Mouse (Mus musculus): ENCODE measurements at regions not wholly inside any gene's neighbourhood (a gene's known extent, or its start where the extent isn't known, plus 50 kb on each side); places are given as distances from the start of the nearest gene placed in this dataset.

- DNase-seq (ENCODE audit: extremely low spot score, low read depth, low spot score), result no peak
These were observed 1319.3 kb upstream of the Gm7489 start for GRCm38 (mm10) chr15:52565449-52565851.

DNA sequence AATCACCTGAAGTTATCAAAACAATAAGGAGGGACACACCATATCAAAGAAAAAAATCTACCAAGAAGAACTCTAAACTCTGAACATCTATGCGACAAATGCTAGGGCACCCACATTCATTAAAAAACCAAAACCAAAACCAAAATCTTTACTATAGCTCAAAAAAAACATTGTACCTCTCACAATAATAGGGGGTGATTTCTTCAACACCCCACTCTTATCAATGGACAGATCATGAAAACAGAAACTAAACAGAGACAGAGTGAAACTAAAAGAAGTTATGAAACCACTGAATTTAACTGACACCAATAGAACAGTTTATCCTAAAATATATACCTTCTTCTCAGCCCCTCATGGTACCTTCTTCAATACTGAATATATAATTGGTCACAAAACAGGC lies 1314.5 kb upstream of the Gm7489 start:
- no peak for DNase-seq (ENCODE audit: extremely low spot score, low read depth, low spot score)

DNA sequence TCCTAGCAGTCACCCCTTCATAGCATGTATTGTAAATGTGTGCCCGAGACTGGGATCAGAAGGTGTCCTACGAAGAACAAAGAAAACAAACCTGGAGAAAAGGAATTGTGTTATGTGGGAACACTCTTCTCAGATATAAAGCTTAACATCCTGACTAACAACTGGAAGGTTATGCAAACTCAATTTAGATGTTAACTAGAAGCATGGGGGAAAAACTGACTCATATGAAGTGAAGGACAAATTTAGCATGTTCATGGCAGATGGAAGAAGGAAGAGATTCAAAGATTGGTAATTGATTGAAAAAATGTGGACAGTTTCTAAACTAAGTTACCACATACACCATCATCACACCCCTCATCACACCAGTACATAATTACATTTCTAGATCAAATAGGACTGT lies 1307.1 kb upstream of the Gm7489 start:
- DNase-seq (ENCODE audit: extremely low spot score, low read depth, low spot score), result no peak

DNA sequence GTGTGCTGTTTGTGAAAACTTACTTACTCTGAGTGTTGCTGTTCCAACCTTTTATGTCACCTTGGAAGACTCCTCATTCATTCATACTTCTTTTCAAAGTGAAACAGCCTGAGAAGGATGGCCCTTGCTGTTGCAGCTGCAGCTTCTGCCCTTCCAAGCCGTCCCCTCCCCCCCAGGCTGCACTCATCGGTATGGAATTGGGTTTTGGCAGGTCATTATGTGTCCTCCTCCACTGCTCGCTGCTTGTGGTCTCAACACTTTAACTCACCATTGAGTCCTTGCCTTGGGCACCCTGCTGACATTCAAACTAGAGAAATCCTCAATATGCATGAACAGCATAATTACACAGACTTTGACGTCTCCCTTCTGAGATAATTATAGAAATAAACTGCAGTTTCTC lies 1295.3 kb upstream of the Gm7489 start:
- DNase-seq (ENCODE audit: extremely low spot score, low read depth, low spot score), result no peak

- DNase-seq (ENCODE audit: extremely low spot score, low read depth, low spot score), result no peak
These were observed 1285.2 kb upstream of the Gm7489 start for GRCm38 (mm10) chr15:52599511-52599910.

- no peak for DNase-seq (ENCODE audit: extremely low spot score, low read depth, low spot score)
These were observed 1284.7 kb upstream of the Gm7489 start for GRCm38 (mm10) chr15:52599957-52600356.

GRCm38 (mm10) chr15:52639790-52640189 lies 1244.9 kb upstream of the Gm7489 start:
- DNase-seq (ENCODE audit: extremely low spot score, low read depth, low spot score), result no peak

DNA sequence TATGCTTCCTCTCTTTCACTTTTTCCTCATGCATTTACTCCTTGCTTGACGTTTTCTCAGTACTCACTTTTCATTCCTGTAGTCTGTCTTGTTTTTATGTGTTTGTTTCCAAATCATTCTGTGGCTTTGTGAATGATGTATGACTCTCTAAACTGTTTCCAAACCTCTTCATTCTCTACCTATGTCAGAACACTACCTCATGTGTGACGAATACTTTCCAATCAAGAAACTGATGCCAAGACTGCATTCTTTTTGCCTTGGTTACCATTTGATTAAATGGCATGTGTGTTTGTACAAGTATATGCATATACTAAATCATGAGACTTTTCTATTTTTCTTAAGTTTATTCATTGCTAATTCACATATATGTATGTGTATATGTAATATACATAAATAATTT lies 1238.7 kb upstream of the Gm7489 start:
- DNase-seq (ENCODE audit: extremely low spot score, low read depth, low spot score), result no peak

- DNase-seq (ENCODE audit: extremely low spot score, low read depth, low spot score), result no peak
These were observed 1226.8 kb upstream of the Gm7489 start for GRCm38 (mm10) chr15:52657916-52658315.

Data from hindlimb bud, embryonic 11.5 days (tissue).